Mouse (Mus musculus): ENCODE results near the gene Medag. TPM values are rescaled to one million over a fixed set of nuclear protein-coding genes. Genes with fewer than 3 reads are reported as not detected.
A peak's percentile ranks its signal among the peaks of the same experiment; 100 is the strongest.

Gene Medag
- total RNA-seq, 2 experiments from 2014 or later = 3.2 to 3.6 TPM

GRCm38 (mm10) chr5:149381948-149382347 lies 29.6 kb upstream of the Medag start:
- no peak for DNase-seq (ENCODE audit: low spot score in 2 of 2)

GRCm38 (mm10) chr5:149382601-149383000 lies 28.9 kb upstream of the Medag start:
- DNase-seq (ENCODE audit: low spot score in 2 of 2) = no peak

- DNase-seq (ENCODE audit: low spot score in 2 of 2) = no peak
Measured at GRCm38 (mm10) chr5:149385228-149385961, 26.2 kb upstream of the Medag start.

DNA sequence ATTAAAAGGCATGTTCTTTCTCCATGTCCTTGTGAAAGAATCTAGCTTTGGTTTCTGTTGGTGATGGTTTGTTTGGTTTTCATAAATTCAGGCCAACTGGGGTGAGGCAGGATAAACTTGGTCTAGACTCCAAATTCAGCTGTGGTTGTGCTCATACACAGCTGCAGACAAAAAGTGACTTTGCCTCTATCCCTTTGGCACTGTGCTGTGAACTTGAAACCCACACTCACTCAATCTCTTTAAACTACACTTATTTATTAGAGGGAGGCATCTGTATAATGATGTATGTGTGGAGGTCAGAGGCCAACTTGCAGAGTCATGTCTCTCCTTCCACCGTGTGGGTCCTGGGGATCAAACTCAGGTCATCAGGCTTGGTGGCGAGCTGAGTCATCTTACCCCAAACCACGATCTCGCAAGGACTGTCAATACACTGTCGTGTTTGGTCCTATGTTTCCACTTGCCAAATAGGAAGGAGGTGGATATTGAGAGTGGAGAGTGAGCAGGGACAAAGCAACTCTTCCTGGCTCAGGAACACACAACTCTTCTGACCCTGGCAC lies 25.2 kb upstream of the Medag start:
- no peak for DNase-seq (ENCODE audit: low spot score in 2 of 2)

- no peak for DNase-seq (ENCODE audit: low spot score in 2 of 2)
Measured at GRCm38 (mm10) chr5:149388947-149389346, 22.6 kb upstream of the Medag start.

GRCm38 (mm10) chr5:149389548-149390211 lies 21.9 kb upstream of the Medag start:
- no peak for DNase-seq (ENCODE audit: low spot score in 2 of 2)

DNA sequence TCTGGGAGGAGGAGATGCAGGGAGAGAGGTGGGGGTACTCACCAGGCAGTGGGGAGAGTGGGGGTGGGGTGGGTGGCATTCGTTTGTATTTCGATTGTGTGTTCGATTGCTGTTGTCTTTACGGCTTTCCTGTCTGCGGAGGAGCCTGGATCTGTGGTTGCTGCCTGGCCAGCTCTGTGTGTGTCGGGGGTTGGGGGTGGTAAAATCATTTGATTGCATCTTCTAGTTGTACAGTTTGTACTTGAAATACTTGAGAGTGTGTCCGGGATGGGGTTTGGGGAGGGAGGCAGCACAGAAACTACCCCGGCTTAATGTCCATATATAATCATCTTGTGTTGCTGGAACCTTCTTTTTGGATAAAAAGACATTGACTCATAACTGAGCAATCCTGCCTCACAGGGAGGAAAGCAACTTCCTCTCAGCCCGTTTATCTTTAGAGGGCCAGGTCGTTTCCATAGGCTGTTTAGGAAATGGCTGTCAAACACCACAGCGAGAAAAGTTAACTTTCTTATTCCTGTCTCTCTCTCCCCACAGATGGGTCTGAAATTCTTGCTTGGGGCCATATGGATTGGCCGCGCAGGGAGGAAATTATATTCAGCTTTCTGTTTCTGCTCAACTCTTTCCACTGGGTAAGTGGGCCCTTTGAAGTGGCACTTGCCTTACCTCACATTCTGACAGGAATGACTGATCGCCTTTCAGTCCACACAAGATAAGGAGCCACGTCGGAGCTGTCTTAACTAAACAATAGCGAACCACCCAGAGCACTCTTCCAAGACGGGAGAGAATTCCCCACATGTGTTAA lies 19.8 kb upstream of the Medag start:
- no peak for DNase-seq (ENCODE audit: low spot score in 2 of 2)

DNA sequence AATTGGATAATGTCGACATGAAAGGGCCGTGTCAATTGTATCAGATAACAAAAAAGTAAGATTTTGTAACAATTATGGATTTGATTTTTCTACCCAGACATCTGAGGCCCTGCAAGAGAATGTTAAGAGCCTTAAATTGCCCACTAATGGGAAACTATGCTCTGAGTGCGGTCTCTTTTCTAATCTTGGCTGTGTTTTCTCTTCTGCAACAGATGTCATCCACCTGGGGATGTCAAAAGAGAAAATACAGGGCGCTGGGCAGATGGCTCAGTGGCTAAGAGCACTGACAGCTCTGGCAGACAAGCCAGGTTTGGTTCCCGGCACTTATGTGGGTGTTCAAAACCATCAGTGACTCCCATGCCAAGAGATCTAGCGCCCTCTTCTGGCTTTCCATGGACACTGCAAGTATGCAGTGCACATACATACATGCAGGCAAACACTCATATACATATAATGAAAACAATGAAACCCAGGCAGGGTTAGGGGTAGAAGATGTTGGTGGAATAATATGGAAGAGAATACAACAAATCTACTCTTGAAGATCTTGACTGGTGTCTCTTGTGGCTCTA lies 19.0 kb upstream of the Medag start:
- no peak for DNase-seq (ENCODE audit: low spot score in 2 of 2)

GRCm38 (mm10) chr5:149401446-149401975 lies 10.0 kb upstream of the Medag start:
- no peak for DNase-seq (ENCODE audit: low spot score in 2 of 2)

GRCm38 (mm10) chr5:149402029-149402428 lies 9.5 kb upstream of the Medag start:
- peak in 1 of 2 experiments; percentile 21 for DNase-seq (ENCODE audit: low spot score in 2 of 2)

- no peak for DNase-seq (ENCODE audit: low spot score in 2 of 2)
Measured at GRCm38 (mm10) chr5:149403386-149403785, 8.2 kb upstream of the Medag start.

DNA sequence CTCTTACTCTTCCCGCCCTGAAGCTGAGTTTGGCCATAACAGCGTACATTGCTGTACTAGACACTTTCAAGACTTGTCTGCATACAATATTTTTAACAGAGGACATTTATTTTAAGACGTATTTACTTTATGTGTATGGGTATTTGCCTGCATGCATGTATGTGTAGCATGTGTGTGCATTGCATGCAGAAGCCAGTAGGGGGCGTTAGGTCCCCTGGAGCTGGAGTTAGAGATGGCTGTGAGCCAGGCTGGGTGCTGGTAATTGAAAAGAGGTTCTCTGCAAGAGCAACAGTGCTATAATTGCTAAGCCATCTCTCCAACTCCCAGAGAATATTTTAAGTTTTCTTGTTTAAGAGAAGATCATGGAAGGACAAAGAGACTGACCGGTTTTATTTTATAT lies 6.8 kb upstream of the Medag start:
- DNase-seq (ENCODE audit: low spot score in 2 of 2) = no peak

DNA sequence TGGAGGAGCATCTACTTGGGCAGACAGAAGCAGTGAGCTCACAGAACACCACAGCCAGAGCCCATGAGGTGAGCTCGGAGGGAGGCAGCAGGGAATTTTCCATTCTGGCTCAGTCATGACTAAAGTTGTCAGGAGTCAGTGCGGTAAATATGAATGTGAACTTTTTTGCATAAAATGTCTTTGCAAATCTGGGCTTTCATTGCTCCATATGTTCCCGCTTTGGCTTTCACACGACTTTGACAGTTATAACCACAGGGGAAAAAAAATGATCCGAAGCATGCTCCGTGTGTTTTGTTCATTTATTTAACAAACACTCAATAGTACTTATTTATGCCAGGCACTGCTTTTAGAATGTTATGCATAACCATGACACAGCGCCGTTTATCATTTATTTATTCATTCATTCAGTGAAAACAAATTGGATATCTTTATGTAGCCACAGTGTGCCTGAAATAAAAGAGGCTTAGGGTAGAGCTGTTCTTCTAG lies 4.7 kb upstream of the Medag start:
- peak; percentile 44 to 87 for DNase-seq (ENCODE audit: low spot score in 2 of 2)

DNA sequence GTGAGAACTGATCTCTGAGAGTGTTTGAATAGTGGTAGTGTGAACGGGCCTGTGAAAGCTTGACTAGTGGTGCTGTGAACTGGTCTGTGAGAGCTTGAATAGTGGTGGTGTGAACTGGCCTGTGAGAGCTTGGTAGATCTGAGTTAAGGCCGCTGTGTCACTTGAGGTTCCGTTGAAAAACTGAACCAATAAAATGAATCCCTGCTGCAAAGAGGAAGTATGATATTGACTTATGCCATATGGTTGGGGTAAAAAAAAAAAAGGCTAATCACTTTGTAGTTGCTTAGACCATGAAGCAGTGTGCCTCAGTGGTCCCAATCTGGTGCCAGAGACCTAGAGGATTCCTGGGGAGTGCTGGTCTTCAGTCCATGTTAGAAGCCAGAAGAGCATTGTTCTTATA lies 2.0 kb upstream of the Medag start:
- DNase-seq (ENCODE audit: low spot score in 2 of 2) = no peak

GRCm38 (mm10) chr5:149412194-149412575 lies 636 bp downstream of the Medag start:
- no peak for DNase-seq (ENCODE audit: low spot score in 2 of 2)

- no peak for DNase-seq (ENCODE audit: low spot score in 2 of 2)
Measured at GRCm38 (mm10) chr5:149412671-149413070, 1.1 kb downstream of the Medag start.

DNA sequence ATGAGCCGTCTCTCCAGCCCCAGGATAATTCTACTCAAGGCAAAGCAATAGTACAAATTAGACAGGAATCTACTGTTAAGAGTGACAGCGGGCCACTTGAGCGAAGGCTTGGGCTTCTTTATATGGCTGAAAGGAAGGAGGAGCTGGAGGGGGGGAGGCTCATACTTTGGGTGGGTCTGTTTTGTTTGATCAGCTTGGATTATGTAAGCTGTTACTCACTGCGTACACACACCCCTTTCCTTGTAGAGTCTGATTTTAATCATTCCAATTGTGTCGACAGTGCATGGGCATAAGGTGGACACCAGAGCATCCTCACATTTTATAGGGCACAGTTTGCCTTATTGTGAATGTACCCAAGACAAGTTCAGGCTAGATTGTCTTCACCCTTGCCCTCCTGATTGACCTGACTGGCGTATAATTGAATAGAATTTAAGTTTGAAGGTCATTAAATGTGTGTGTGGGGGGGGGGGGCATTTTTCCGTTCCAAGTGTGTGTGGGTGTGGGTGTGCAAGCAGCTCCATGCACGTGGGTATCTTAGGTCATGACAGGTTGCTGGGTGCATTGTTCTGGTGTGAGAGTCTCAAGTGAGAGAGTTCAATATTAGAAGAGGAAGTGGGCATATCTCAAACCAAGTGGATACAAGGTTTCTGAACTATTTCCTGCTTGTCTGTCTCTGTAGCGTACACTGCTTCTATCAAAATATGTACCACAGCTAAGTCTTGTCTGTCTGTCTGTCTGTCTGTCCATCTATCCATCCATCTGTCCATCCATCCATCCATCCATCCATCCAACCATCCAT lies 3.0 kb downstream of the Medag start:
- no peak for DNase-seq (ENCODE audit: low spot score in 2 of 2)

GRCm38 (mm10) chr5:149417381-149417780 lies 5.8 kb downstream of the Medag start:
- no peak for DNase-seq (ENCODE audit: low spot score in 2 of 2)

- no peak for DNase-seq (ENCODE audit: low spot score in 2 of 2)
Measured at GRCm38 (mm10) chr5:149426525-149426924, 15.0 kb downstream of the Medag start.
